Mouse (Mus musculus) intestine, embryonic 16.5 days (tissue): ENCODE measurements around the gene Itih5. TPM values are rescaled to one million over a fixed set of nuclear protein-coding genes. Genes with fewer than 3 reads are reported as not detected.

Source experiments
- ATAC-seq: fragments of 200-750 bp; cut with Nextera tagmentation; 2 replicates; pipeline ENCODE4 v1.8.0; 2017; ENCODE audit warnings: moderate TSS enrichment, moderate library complexity
- H3K27ac ChIP-seq: fragments of 300-500 bp; sonication (generic); 2 replicates; pipeline ENCODE4 v1.5.1; 2014; ENCODE audit warnings: mild to moderate bottlenecking, low read length
- H3K27me3 ChIP-seq: fragments of 300-500 bp; sonication (generic); replicated peaks from 2 replicates; pipeline ENCODE4 v1.6.1; 2014; ENCODE audit warnings: low read length, control low read depth, mixed read lengths; ENCODE audit not compliant: control insufficient read depth, insufficient read depth
- H3K36me3 ChIP-seq: fragments of 300-500 bp; sonication (generic); 2 replicates; pipeline ENCODE4 v1.6.1; 2014; ENCODE audit warnings: low read length, control low read depth; ENCODE audit not compliant: control insufficient read depth, insufficient read depth
- H3K4me1 ChIP-seq: fragments of 300-500 bp; sonication (generic); 2 replicates; pipeline ENCODE4 v1.6.1; 2014; ENCODE audit warnings: low read length, control low read depth, mixed read lengths; ENCODE audit not compliant: control insufficient read depth, insufficient read depth
- H3K4me2 ChIP-seq: fragments of 300-500 bp; sonication (generic); 2 replicates; pipeline ENCODE4 v1.6.1; 2014; ENCODE audit warnings: low read depth, low read length, control low read depth
- H3K4me3 ChIP-seq: fragments of 300-500 bp; sonication (generic); 2 replicates; pipeline ENCODE4 v1.5.1; 2014; ENCODE audit warnings: mild to moderate bottlenecking, low read length
- H3K9ac ChIP-seq: fragments of 300-500 bp; sonication (generic); 2 replicates; pipeline ENCODE4 v1.6.1; 2014; ENCODE audit warnings: low read depth, low read length
- H3K9me3 ChIP-seq: fragments of 300-500 bp; sonication (generic); 2 replicates; pipeline ENCODE4 v1.6.1; 2016; ENCODE audit warnings: low read length, control low read depth; ENCODE audit not compliant: control insufficient read depth
- WGBS: fragments of 180-500 bp; shearing (Covaris S2); extraction: QIAGEN DNeasy Blood & Tissue Kit; methylation state at CpG from one replicate; pipeline ENCODE4 v1.1.7; 2014; 5-methylcytosine and 5-hydroxymethylcytosine counted together
- polyA plus RNA-seq: library from polyadenylated mRNA; unstranded; fragments of >200 nt; fragmentation: Nextera tagmentation; extraction: Ambion mirVana; gene quantifications from 2 replicates; pipeline ENCODE4 v1.2.1, GENCODE M21; 2015

The Itih5 gene
- polyA plus RNA-seq, 1 experiment from 2014 or later, result 12.6 TPM

- H3K4me3 ChIP-seq, result no peak overlapping the region
- no peak overlapping the region for H3K9ac ChIP-seq
- no peak overlapping the region for H3K27ac ChIP-seq
- H3K4me2 ChIP-seq, result no peak overlapping the region
- WGBS, result 48% methylated on average over 7 of the region's 7 CpGs
- no peaks in the 10 kb centered on the region for H3K9me3 ChIP-seq
- no peaks in the 10 kb centered on the region; the same call in 1 of the 2 replicates for H3K27me3 ChIP-seq
- no peaks in the 10 kb centered on the region; the same call in 1 of the 2 replicates for H3K4me1 ChIP-seq
- ATAC-seq, result no peak
- H3K36me3 ChIP-seq, result no peaks in the 10 kb centered on the region
Observed at GRCm38 (mm10) chr2:10263909-10264489, 110.6 kb downstream of the Itih5 start.

DNA sequence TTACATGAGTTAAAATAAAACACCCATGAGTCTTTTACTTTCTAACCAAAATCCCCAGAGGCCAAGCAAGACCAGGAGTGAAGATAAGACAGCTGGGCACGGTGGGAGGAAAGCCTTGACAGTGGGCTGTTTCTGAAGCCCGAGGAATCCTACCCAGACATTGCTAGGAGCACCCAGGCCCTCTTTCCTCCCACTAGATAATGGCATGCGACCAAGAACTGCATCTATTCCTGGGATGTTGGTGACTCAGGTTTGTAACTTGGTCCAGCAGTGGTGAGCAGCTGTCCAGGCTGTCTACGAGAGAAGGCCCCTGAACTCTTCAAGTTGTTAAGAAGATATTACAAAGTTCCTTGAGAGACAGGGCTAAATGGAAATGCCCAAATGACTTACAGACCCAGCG is 112.5 kb downstream of the Itih5 start:
- 75% methylated on average over 5 of the region's 5 CpGs for WGBS
- Histone ChIP-seq H3K36me3 (no peaks in the 10 kb centered on the region), H3K4me1 (no peaks in the 10 kb centered on the region; the same call in 1 of the 2 replicates), H3K27ac (no peak overlapping the region), H3K9me3 (no peaks in the 10 kb centered on the region), H3K9ac (no peak overlapping the region), H3K27me3 (no peaks in the 10 kb centered on the region; the same call in 1 of the 2 replicates), H3K4me3 (no peak overlapping the region), H3K4me2 (no peak overlapping the region)
- ATAC-seq, result no peak

DNA sequence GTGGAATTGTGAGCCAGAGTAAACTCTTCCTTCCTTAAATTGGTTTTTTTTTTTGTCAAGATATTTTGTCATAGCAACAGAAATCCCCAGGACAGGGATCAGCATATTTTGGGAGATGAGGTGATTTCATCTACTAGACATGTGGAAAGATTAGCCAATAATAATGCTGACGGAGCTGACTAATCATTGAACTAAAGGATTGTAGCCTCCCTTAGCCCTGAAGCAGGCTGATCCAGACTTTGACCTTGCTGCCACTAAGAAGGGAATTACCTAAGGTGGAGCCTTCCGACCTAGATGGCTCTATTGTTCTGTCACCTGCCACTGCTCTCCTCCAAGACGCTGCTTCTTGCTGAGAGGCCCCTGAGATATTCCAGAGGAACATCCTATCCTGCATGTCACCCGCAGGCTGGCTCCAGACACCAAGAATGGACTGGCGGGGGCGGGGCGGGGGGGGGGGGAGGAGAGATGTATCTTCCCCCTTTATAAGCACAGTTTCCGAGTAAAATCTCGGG is 119.3 kb downstream of the Itih5 start:
- H3K27ac ChIP-seq, result peak overlapping the region; percentile 31
- WGBS, result 47% methylated on average over 7 of the region's 9 CpGs
- H3K27me3 ChIP-seq, result no peaks in the 10 kb centered on the region
- ATAC-seq, result peak; percentile 71
- H3K4me2 ChIP-seq, result no peak overlapping the region
- H3K4me3 ChIP-seq, result no peak overlapping the region
- H3K9ac ChIP-seq, result no peak overlapping the region
- peaks cover 8% of the 10 kb centered on the region for H3K4me1 ChIP-seq
- no peaks in the 10 kb centered on the region for H3K9me3 ChIP-seq
- no peaks in the 10 kb centered on the region for H3K36me3 ChIP-seq

GRCm38 (mm10) chr2:10273541-10274050 is 120.2 kb downstream of the Itih5 start:
- no peak for ATAC-seq
- peaks cover 8% of the 10 kb centered on the region for H3K4me1 ChIP-seq
- H3K36me3 ChIP-seq, result no peaks in the 10 kb centered on the region
- H3K27me3 ChIP-seq, result no peaks in the 10 kb centered on the region
- no peak overlapping the region for H3K4me2 ChIP-seq
- H3K27ac ChIP-seq, result no peak overlapping the region
- no peak overlapping the region for H3K4me3 ChIP-seq
- H3K9me3 ChIP-seq, result no peaks in the 10 kb centered on the region
- WGBS, result 83% methylated on average over 3 of the region's 3 CpGs
- H3K9ac ChIP-seq, result no peak overlapping the region

- no peaks in the 10 kb centered on the region for H3K36me3 ChIP-seq
- no peak overlapping the region for H3K4me3 ChIP-seq
- no peak overlapping the region for H3K9ac ChIP-seq
- peak; percentile 84 for ATAC-seq
- H3K9me3 ChIP-seq, result no peaks in the 10 kb centered on the region
- 19% methylated on average over 2 of the region's 2 CpGs for WGBS
- H3K4me1 ChIP-seq, result peaks cover 8% of the 10 kb centered on the region
- H3K27me3 ChIP-seq, result no peaks in the 10 kb centered on the region
- H3K27ac ChIP-seq, result no peak overlapping the region
- no peak overlapping the region for H3K4me2 ChIP-seq
Observed at GRCm38 (mm10) chr2:10276194-10276593, 122.8 kb downstream of the Itih5 start.

GRCm38 (mm10) chr2:10283686-10284085 is 130.3 kb downstream of the Itih5 start:
- no peak overlapping the region for H3K4me3 ChIP-seq
- ATAC-seq, result no peak
- no peaks in the 10 kb centered on the region for H3K36me3 ChIP-seq
- H3K9me3 ChIP-seq, result no peaks in the 10 kb centered on the region
- no peaks in the 10 kb centered on the region for H3K4me1 ChIP-seq
- WGBS, result 47% methylated on average over 5 of the region's 5 CpGs
- H3K9ac ChIP-seq, result no peak overlapping the region
- no peak overlapping the region for H3K27ac ChIP-seq
- no peak overlapping the region for H3K4me2 ChIP-seq
- H3K27me3 ChIP-seq, result no peaks in the 10 kb centered on the region

- no peaks in the 10 kb centered on the region; the same call in 1 of the 2 replicates for H3K27me3 ChIP-seq
- no peak overlapping the region for H3K9ac ChIP-seq
- no peaks in the 10 kb centered on the region for H3K36me3 ChIP-seq
- no peak overlapping the region for H3K4me3 ChIP-seq
- H3K27ac ChIP-seq, result no peak overlapping the region
- WGBS, result 24% methylated on average over 10 of the region's 10 CpGs
- no peak overlapping the region for H3K4me2 ChIP-seq
- ATAC-seq, result no peak
- no peaks in the 10 kb centered on the region for H3K4me1 ChIP-seq
- H3K9me3 ChIP-seq, result no peaks in the 10 kb centered on the region
Observed at GRCm38 (mm10) chr2:10284636-10285270, 131.4 kb downstream of the Itih5 start.

DNA sequence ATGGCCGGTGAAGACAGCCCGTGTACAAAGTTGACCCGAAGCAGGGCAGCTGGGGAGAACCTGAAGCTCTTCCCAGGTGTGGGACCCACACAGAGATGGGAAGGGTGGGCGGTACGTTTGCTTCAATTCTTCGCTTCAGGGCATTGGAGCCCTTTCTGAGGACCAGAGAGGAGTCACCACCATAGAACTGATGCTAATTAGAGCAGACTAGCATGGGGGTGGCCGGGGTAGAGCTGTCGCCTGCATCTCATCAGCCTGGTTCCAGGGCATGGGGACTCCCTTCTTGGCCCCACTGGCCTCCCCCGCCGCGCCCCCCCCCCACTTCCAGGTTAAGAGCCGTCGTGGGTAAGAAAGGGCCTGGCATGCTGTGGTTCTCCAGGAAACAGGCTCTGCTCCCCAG is 132.6 kb downstream of the Itih5 start:
- Histone ChIP-seq H3K9ac (no peak overlapping the region), H3K27ac (no peak overlapping the region), H3K4me3 (no peak overlapping the region), H3K4me2 (no peak overlapping the region), H3K27me3 (no peaks in the 10 kb centered on the region; the same call in 1 of the 2 replicates), H3K4me1 (no peaks in the 10 kb centered on the region), H3K36me3 (no peaks in the 10 kb centered on the region), H3K9me3 (no peaks in the 10 kb centered on the region)
- WGBS, result 55% methylated on average over 11 of the region's 13 CpGs
- no peak for ATAC-seq

DNA sequence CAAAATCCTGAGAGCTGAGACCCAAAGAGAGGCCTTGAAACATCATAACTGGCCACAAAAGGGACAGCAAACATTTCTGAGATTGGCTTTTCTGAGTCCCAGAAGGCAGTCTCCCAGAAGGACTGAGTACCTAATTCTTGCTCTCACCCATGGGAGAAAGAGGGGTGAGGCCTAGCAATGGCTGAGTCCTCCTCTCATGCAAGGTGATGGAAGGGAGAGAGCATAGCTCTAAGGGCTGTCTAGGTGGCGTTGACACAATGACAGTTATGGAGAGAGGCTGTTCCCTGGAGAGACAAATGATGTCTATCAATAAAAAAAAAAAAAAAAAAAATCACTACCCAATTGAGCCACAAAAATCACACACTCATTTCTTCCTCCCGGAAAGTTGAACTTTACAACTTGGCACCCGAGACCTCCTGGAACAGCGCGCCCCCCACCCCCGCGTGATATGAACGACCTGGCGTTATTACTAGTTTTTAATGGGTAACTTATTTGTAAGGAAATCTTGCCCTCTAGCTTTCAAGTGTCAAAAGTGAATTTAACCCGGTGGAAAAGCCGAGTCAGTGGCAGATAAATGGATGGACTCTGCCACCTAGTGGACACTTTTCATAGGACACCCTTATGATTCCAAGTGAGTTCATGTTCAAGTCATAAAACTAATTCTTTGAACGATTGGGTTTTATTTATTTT is 134.9 kb downstream of the Itih5 start:
- Histone ChIP-seq H3K9ac (no peak overlapping the region), H3K4me1 (no peaks in the 10 kb centered on the region), H3K27me3 (no peaks in the 10 kb centered on the region; the same call in 1 of the 2 replicates), H3K27ac (no peak overlapping the region), H3K9me3 (no peaks in the 10 kb centered on the region), H3K4me3 (no peak overlapping the region), H3K4me2 (0 out of 2 replicates have a peak overlapping the region, but pooled peaks have one; percentile 26), H3K36me3 (no peaks in the 10 kb centered on the region)
- WGBS, result 9% methylated on average over 12 of the region's 12 CpGs
- ATAC-seq, result peak; percentile 68
